Mouse (Mus musculus) lung, adult 2 months (tissue): Measurements from ENCODE around the gene Cxcl12.

Source experiments
- CTCF ChIP-seq: fragments of 200-500 bp; IDR thresholded peaks from 2 replicates; pipeline ENCODE4 v1.5.1; 2011; ENCODE audit warnings: mild to moderate bottlenecking, low read length, control low read depth; ENCODE audit not compliant: insufficient read depth
- POLR2A ChIP-seq: fragments of 200-500 bp; IDR thresholded peaks from 2 replicates; pipeline ENCODE4 v1.6.1; 2011; ENCODE audit warnings: low read depth, mild to moderate bottlenecking, control low read depth, low read length, borderline replicate concordance; ENCODE audit errors: extremely low read depth

GRCm38 (mm10) chr6:117220831-117221345, 52.6 kb downstream of the Cxcl12 start:
- TF ChIP-seq CTCF: no peak
- no peak for TF ChIP-seq POLR2A
